Mouse (Mus musculus) kidney, embryonic 16.5 days (tissue): ENCODE results near the gene Wdtc1. TPM values are rescaled to one million over a fixed set of nuclear protein-coding genes. Genes with fewer than 3 reads are reported as not detected.

Experiments used
- ATAC-seq: fragments of 200-750 bp; cut with Nextera tagmentation; 2 replicates; pipeline ENCODE4 v1.8.0; 2017; ENCODE audit warnings: moderate TSS enrichment; ENCODE audit not compliant: low FRiP score, low TSS enrichment
- H3K27ac ChIP-seq: fragments of 300-500 bp; sonication (generic); 2 replicates; pipeline ENCODE4 v1.5.1; 2014; ENCODE audit warnings: low read length
- H3K27me3 ChIP-seq: fragments of 300-500 bp; sonication (generic); 2 replicates; pipeline ENCODE4 v1.6.1; 2014; ENCODE audit warnings: low read length, control low read depth, mixed read lengths; ENCODE audit not compliant: insufficient read depth
- H3K36me3 ChIP-seq: fragments of 300-500 bp; sonication (generic); 2 replicates; pipeline ENCODE4 v1.6.1; 2014; ENCODE audit warnings: low read length, control low read depth, mixed read lengths; ENCODE audit not compliant: insufficient read depth
- H3K4me1 ChIP-seq: fragments of 300-500 bp; sonication (generic); 2 replicates; pipeline ENCODE4 v1.6.1; 2014; ENCODE audit warnings: low read length, control low read depth, mixed read lengths; ENCODE audit not compliant: insufficient read depth
- H3K4me2 ChIP-seq: fragments of 300-500 bp; sonication (generic); replicated peaks from 2 replicates; pipeline ENCODE4 v1.6.1; 2014; ENCODE audit warnings: low read depth, low read length
- H3K4me3 ChIP-seq: fragments of 300-500 bp; sonication (generic); 2 replicates; pipeline ENCODE4 v1.5.1; 2014; ENCODE audit warnings: mild to moderate bottlenecking, low read length
- H3K9ac ChIP-seq: fragments of 300-500 bp; sonication (generic); replicated peaks from 2 replicates; pipeline ENCODE4 v1.6.1; 2014; ENCODE audit warnings: low read length
- H3K9me3 ChIP-seq: fragments of 300-500 bp; sonication (generic); 2 replicates; pipeline ENCODE4 v1.6.1; 2016; ENCODE audit warnings: low read length, control low read depth
- WGBS: fragments of 180-500 bp; shearing (Covaris S2); extraction: QIAGEN DNeasy Blood & Tissue Kit; methylation state at CpG from one replicate; pipeline ENCODE4 v1.1.7; 2014; 5-methylcytosine and 5-hydroxymethylcytosine counted together
- polyA plus RNA-seq: library from polyadenylated mRNA; unstranded; fragments of >200 nt; fragmentation: Nextera tagmentation; extraction: Ambion mirVana; gene quantifications from 2 replicates; pipeline ENCODE4 v1.2.1, GENCODE M21; 2015

The Wdtc1 gene
- polyA plus RNA-seq, 1 experiment from 2014 or later, result 12.9 TPM

GRCm38 (mm10) chr4:133379046-133379347 lies 25.7 kb upstream of the Wdtc1 start:
- H3K27me3 ChIP-seq, result no peaks in the 10 kb centered on the region
- H3K9me3 ChIP-seq, result no peaks in the 10 kb centered on the region
- H3K4me3 ChIP-seq, result no peak overlapping the region
- peaks cover 45% of the 10 kb centered on the region for H3K4me1 ChIP-seq
- no peak for ATAC-seq
- peak overlapping the region; percentile 67 for H3K27ac ChIP-seq
- WGBS, result 44% methylated on average over 5 of the region's 5 CpGs
- H3K36me3 ChIP-seq, result peaks cover 4% of the 10 kb centered on the region; the same call in 1 of the 2 replicates
- H3K4me2 ChIP-seq, result no peak overlapping the region
- H3K9ac ChIP-seq, result peak overlapping the region; percentile 4; the same call in 1 of the 2 replicates

- Histone ChIP-seq H3K36me3 (peaks cover 4% of the 10 kb centered on the region; the same call in 1 of the 2 replicates), H3K27ac (peak overlapping the region; percentile 67), H3K4me2 (no peak overlapping the region), H3K27me3 (no peaks in the 10 kb centered on the region), H3K9me3 (no peaks in the 10 kb centered on the region), H3K9ac (no peak overlapping the region; the same call in 1 of the 2 replicates), H3K4me3 (no peak overlapping the region), H3K4me1 (peaks cover 50% of the 10 kb centered on the region)
- ATAC-seq, result peak; percentile 47; the same call in 1 of the 2 replicates
- WGBS, result 16% methylated on average over 13 of the region's 13 CpGs
Measured at GRCm38 (mm10) chr4:133378236-133379045, 25.2 kb upstream of the Wdtc1 start.

GRCm38 (mm10) chr4:133375812-133376577 lies 22.7 kb upstream of the Wdtc1 start:
- no peaks in the 10 kb centered on the region for H3K36me3 ChIP-seq
- no peak overlapping the region for H3K27ac ChIP-seq
- H3K27me3 ChIP-seq, result no peaks in the 10 kb centered on the region
- ATAC-seq, result no peak
- H3K4me2 ChIP-seq, result no peak overlapping the region
- 76% methylated on average over 10 of the region's 10 CpGs for WGBS
- H3K4me1 ChIP-seq, result peaks cover 68% of the 10 kb centered on the region
- H3K9me3 ChIP-seq, result no peaks in the 10 kb centered on the region
- no peak overlapping the region for H3K4me3 ChIP-seq
- no peak overlapping the region for H3K9ac ChIP-seq

GRCm38 (mm10) chr4:133374011-133374410 lies 20.7 kb upstream of the Wdtc1 start:
- peaks cover 59% of the 10 kb centered on the region for H3K4me1 ChIP-seq

GRCm38 (mm10) chr4:133372278-133372665 lies 19.0 kb upstream of the Wdtc1 start:
- no peak for ATAC-seq
- Histone ChIP-seq H3K4me2 (peak overlapping the region; percentile 67), H3K9me3 (no peaks in the 10 kb centered on the region), H3K9ac (peak overlapping the region; percentile 61), H3K36me3 (no peaks in the 10 kb centered on the region), H3K27me3 (no peaks in the 10 kb centered on the region), H3K4me1 (peaks cover 42% of the 10 kb centered on the region), H3K27ac (no peak overlapping the region), H3K4me3 (peak overlapping the region; percentile 91)
- WGBS, result 23% methylated on average over 6 of the region's 6 CpGs

More at GRCm38 (mm10) chr4:133374011-133374410, 20.7 kb upstream of the Wdtc1 start:
- Histone ChIP-seq H3K4me2 (no peak overlapping the region), H3K36me3 (no peaks in the 10 kb centered on the region), H3K27ac (no peak overlapping the region), H3K9me3 (no peaks in the 10 kb centered on the region), H3K9ac (no peak overlapping the region), H3K4me3 (no peak overlapping the region), H3K27me3 (no peaks in the 10 kb centered on the region)
- 77% methylated on average over 4 of the region's 4 CpGs for WGBS
- ATAC-seq, result no peak

- no peaks in the 10 kb centered on the region for H3K36me3 ChIP-seq
- H3K9ac ChIP-seq, result peak overlapping the region; percentile 61
- peak overlapping the region; percentile 91 for H3K4me3 ChIP-seq
- H3K4me2 ChIP-seq, result peak overlapping the region; percentile 67
- no peak for ATAC-seq
- 50% methylated on average over 7 of the region's 7 CpGs for WGBS
- peaks cover 40% of the 10 kb centered on the region for H3K4me1 ChIP-seq
- no peak overlapping the region for H3K27ac ChIP-seq
- no peaks in the 10 kb centered on the region for H3K9me3 ChIP-seq
- H3K27me3 ChIP-seq, result no peaks in the 10 kb centered on the region
Measured at GRCm38 (mm10) chr4:133371621-133372277, 18.5 kb upstream of the Wdtc1 start.

GRCm38 (mm10) chr4:133370298-133371274 lies 17.3 kb upstream of the Wdtc1 start:
- Histone ChIP-seq H3K36me3 (no peaks in the 10 kb centered on the region), H3K4me2 (peak overlapping the region; percentile 67), H3K4me3 (peak overlapping the region; percentile 91), H3K27ac (peak overlapping the region; percentile 86), H3K4me1 (peaks cover 38% of the 10 kb centered on the region), H3K9me3 (no peaks in the 10 kb centered on the region), H3K9ac (peak overlapping the region; percentile 89), H3K27me3 (no peaks in the 10 kb centered on the region)
- WGBS, result 67% methylated on average over 22 of the region's 22 CpGs
- no peak for ATAC-seq

GRCm38 (mm10) chr4:133369553-133370297 lies 16.4 kb upstream of the Wdtc1 start, which contains the start of gene Slc9a1:
TSS of gene Slc9a1 (plus strand) at chr4:133369706.
- peak; percentile 95 for ATAC-seq
- Histone ChIP-seq H3K27me3 (no peaks in the 10 kb centered on the region), H3K36me3 (no peaks in the 10 kb centered on the region), H3K4me2 (peak within 1 kb of the TSS; percentile 67), H3K27ac (peak within 1 kb of the TSS; percentile 86), H3K4me1 (peaks cover 36% of the 10 kb centered on the region), H3K9me3 (no peaks in the 10 kb centered on the region), H3K9ac (peak within 1 kb of the TSS; percentile 89), H3K4me3 (peak within 1 kb of the TSS; percentile 91)
- whole genome bisulfite sequencing, result under 1% methylated on average over 40 of the region's 40 CpGs
